ENCODE assay signal across 16 mouse cellular contexts in the genomic region with DNA sequence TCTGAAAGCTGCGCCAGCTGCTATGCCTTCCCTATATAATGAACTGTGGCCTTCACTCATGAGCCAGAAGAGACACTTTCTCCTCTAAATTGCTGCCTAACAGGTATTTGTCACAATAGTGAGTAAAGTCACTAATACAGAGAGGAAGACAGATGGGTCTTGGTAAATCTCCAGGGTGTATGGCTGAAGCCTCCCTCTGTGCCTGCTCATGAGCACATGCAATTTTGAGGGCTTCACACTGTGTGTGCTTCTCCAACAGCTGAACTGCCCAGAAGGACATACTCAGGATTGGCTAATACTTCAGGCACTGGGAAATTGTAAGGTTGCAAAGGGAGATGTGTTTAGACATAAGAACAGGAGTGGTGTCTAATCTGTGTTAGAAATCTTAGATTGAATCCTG.
A peak's percentile ranks its signal among the peaks of the same experiment; 100 is the strongest.
DNase-seq lines count a peak whose midpoint lies in the region.
"Had no signal": no experiment of that assay in that cellular context is flagged by ENCODE, and none has a peak within 500 bp of the region (broad histone marks: within the 10 kb centered on the region; RNA-seq: fewer than 3 reads in every experiment).

No protein-coding gene starts in this region.

- intact Hi-C loops in heart, postnatal 36 days (cut with DNase I) = no loop called here

- peak; percentile 65 for DNase-seq in brain, adult 2 months (ENCODE audit: low read depth, low spot score)
- peak; percentile 48 for DNase-seq in cerebellum, adult 11-12 months
- DNase-seq in cerebellum, adult 9-10 months = peak; percentile 64
- DNase-seq in heart, postnatal 36 days = no peak
- no peak for DNase-seq in T-cell, adult 2 months (ENCODE audit: low spot score)
- DNase-seq in gastrocnemius, postnatal 4 days (ENCODE audit: low spot score in 2 of 2) = no peak
- DNase-seq: adrenal gland, adult 2 months; adrenal gland, postnatal 14 days; B cell, adult 2 months; gastrocnemius, adult 2 months; gastrocnemius, postnatal 14 days; heart, adult 18-20 months; heart, postnatal 10 days; heart, postnatal 4 days; kidney, adult 18-20 months; kidney, adult 9 months had no signal

Comparison
In these comparisons a context has a peak if more than half of its experiments do, and no peak if none do; other contexts are left out.
1. DNase-seq: peak in brain, adult 2 months (single experiment), cerebellum, adult 11-12 months (single experiment) and cerebellum, adult 9-10 months (single experiment); none in heart, postnatal 36 days (0 of 2), T-cell, adult 2 months (single experiment) and gastrocnemius, postnatal 4 days (0 of 2).